In the genomic region with DNA sequence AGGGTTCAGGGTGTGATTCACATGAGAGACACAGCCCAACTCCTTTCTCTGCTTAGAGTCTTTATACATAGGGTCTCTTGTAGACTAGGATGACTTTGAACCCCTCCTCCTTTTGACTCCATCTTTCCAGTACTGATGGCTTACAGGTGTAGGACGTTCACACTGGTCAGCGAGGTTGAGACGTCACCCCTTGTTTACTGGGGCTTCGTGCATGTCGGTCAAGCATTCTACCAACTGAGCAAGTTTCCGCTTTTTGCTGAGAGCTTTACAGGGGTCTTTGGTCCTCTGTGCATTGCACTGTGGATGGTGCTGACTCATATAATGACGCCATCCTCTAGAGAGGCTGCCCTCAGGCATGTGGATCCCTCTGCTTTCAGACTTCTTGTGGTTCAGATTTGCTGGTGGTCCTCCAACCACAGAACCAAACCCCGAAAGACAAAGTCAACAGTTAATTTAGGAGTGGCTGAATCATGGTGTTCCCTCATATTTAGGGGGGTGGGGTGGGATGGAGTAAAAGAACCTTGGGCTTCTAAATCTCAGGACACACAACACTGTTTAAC, we compare ENCODE assay signal across 20 mouse cellular contexts. TPM values are rescaled to one million over a fixed set of nuclear protein-coding genes. Genes with fewer than 3 reads are reported as not detected.
A peak's percentile ranks its signal among the peaks of the same experiment; 100 is the strongest.
DNase-seq lines count a peak whose midpoint lies in the region; ATAC-seq lines count a peak whose summit lies in the region.
"Had no signal": no experiment of that assay in that cellular context is flagged by ENCODE, and none has a peak within 500 bp of the region (broad histone marks: within the 10 kb centered on the region; RNA-seq: fewer than 3 reads in every experiment).

No protein-coding gene starts in this region.

- no peak overlapping the region for H3K27ac ChIP-seq in kidney, embryonic 14.5 days (ENCODE audit: low read depth, low read length)
- H3K27ac ChIP-seq: embryonic facial prominence, embryonic 13.5 days; forebrain, embryonic 12.5 days; forebrain, embryonic 15.5 days; heart, adult 2 months; heart, embryonic 10.5 days; hindbrain, embryonic 12.5 days; hindbrain, embryonic 15.5 days had no signal

- 82% methylated on average over 8 of the region's 8 CpGs for WGBS in kidney, embryonic 14.5 days

- no peaks in the 10 kb centered on the region for H3K9me3 ChIP-seq in kidney, embryonic 14.5 days (ENCODE audit: control insufficient read depth, low read length)
- H3K9me3 ChIP-seq: embryonic facial prominence, embryonic 13.5 days; forebrain, embryonic 12.5 days; forebrain, embryonic 15.5 days; heart, embryonic 10.5 days; hindbrain, embryonic 12.5 days; hindbrain, embryonic 15.5 days had no signal

- no peaks in the 10 kb centered on the region for H3K4me1 ChIP-seq in kidney, embryonic 14.5 days (ENCODE audit: control insufficient read depth, insufficient read depth, low read length)
- H3K4me1 ChIP-seq: embryonic facial prominence, embryonic 13.5 days; forebrain, embryonic 12.5 days; forebrain, embryonic 15.5 days; heart, embryonic 10.5 days; hindbrain, embryonic 12.5 days; hindbrain, embryonic 15.5 days had no signal

- H3K4me3 ChIP-seq in kidney, embryonic 14.5 days (ENCODE audit: low read length), result no peak overlapping the region
- H3K4me3 ChIP-seq: embryonic facial prominence, embryonic 13.5 days; forebrain, embryonic 12.5 days; forebrain, embryonic 15.5 days; heart, adult 2 months; heart, embryonic 10.5 days; hindbrain, embryonic 12.5 days; hindbrain, embryonic 15.5 days had no signal

- 0 out of 2 replicates have a peak, but pooled peaks have one; percentile 28 for ATAC-seq in kidney, embryonic 14.5 days (ENCODE audit: low FRiP score, low TSS enrichment)
- ATAC-seq in erythroid progenitor cell, adult 5-6 weeks (replicated peaks; ENCODE audit: low FRiP score, poor library complexity, severe bottlenecking), result no peak
- ATAC-seq: forebrain, embryonic 15.5 days had no signal

- no peak overlapping the region for H3K4me2 ChIP-seq in kidney, embryonic 14.5 days (replicated peaks; ENCODE audit: low read depth, low read length)
- H3K4me2 ChIP-seq: embryonic facial prominence, embryonic 13.5 days; forebrain, embryonic 12.5 days; forebrain, embryonic 15.5 days; hindbrain, embryonic 12.5 days; hindbrain, embryonic 15.5 days had no signal

- no peaks in the 10 kb centered on the region for H3K27me3 ChIP-seq in kidney, embryonic 14.5 days (ENCODE audit: control insufficient read depth, insufficient read depth, low read length)
- H3K27me3 ChIP-seq: embryonic facial prominence, embryonic 13.5 days; forebrain, embryonic 12.5 days; forebrain, embryonic 15.5 days; hindbrain, embryonic 12.5 days; hindbrain, embryonic 15.5 days had no signal

- no peaks in the 10 kb centered on the region for H3K36me3 ChIP-seq in kidney, embryonic 14.5 days (ENCODE audit: control insufficient read depth, insufficient read depth, low read length)
- H3K36me3 ChIP-seq: embryonic facial prominence, embryonic 13.5 days; forebrain, embryonic 12.5 days; forebrain, embryonic 15.5 days; heart, embryonic 10.5 days; hindbrain, embryonic 12.5 days; hindbrain, embryonic 15.5 days had no signal

- H3K9ac ChIP-seq in kidney, embryonic 14.5 days (ENCODE audit: low read depth, low read length), result no peak overlapping the region
- H3K9ac ChIP-seq: embryonic facial prominence, embryonic 13.5 days; forebrain, embryonic 12.5 days; forebrain, embryonic 15.5 days; hindbrain, embryonic 12.5 days; hindbrain, embryonic 15.5 days had no signal

- DNase-seq in kidney, adult 11 months, result no peak
- DNase-seq in 3T3-L1 (ENCODE audit: low read depth, low spot score) (peak; percentile 71), NIH3T3 (ENCODE audit: low read depth) (peak; percentile 78)
- DNase-seq in right cerebral cortex, adult 2 months (ENCODE audit: low spot score in 2 of 2), result no peak
- DNase-seq: adrenal gland, adult 2 months; adrenal gland, postnatal 14 days; cerebellum, adult 11 months; cerebellum, adult 2 months; cerebellum, adult 9-11 months; cerebellum, postnatal 25 days; gastrocnemius, postnatal 25 days; heart, adult 2 months had no signal

RNA-seq across cellular contexts. Expression of a gene that starts 47.3 kb away (rescaled TPM):
- polyA plus RNA-seq in kidney, embryonic 14.5 days (2014; fragmentation: Nextera tagmentation; extraction: Ambion mirVana), result 0.88 and 1.4 TPM in 2 replicates
- 1.3 and 3.6 TPM in 2 replicates for total RNA-seq in erythroid progenitor cell, adult 5-6 weeks (2015; ENCODE audit: low replicate concordance)
- total RNA-seq in erythroid progenitor cell, adult 5-6 weeks (2017; ENCODE audit: low replicate concordance), result 0.51 and 1.6 TPM in 2 replicates

Comparison
In these comparisons a context has a peak if more than half of its experiments do, and no peak if none do; other contexts are left out.
1. DNase-seq: peak in 3T3-L1 (single experiment) and NIH3T3 (single experiment); none in kidney, adult 11 months (single experiment) and right cerebral cortex, adult 2 months (0 of 2).